Mouse (Mus musculus) lung, embryonic 15.5 days (tissue): ENCODE results near the gene Spice1. TPM values are rescaled to one million over a fixed set of nuclear protein-coding genes. Genes with fewer than 3 reads are reported as not detected.

ENCODE experiments used
- ATAC-seq: fragments of 200-750 bp; cut with Nextera tagmentation; 2 replicates; pipeline ENCODE4 v1.8.0; 2017; ENCODE audit warnings: moderate number of reproducible peaks, borderline replicate concordance; ENCODE audit not compliant: low FRiP score, low TSS enrichment; ENCODE audit errors: extremely low read depth
- H3K27ac ChIP-seq: fragments of 300-500 bp; sonication (generic); 2 replicates; pipeline ENCODE4 v1.5.1; 2015; ENCODE audit warnings: moderate library complexity, mild to moderate bottlenecking, inconsistent platforms
- H3K27me3 ChIP-seq: fragments of 300-500 bp; sonication (generic); 2 replicates; pipeline ENCODE4 v1.6.1; 2015; ENCODE audit warnings: inconsistent platforms
- H3K36me3 ChIP-seq: fragments of 300-500 bp; sonication (generic); 2 replicates; pipeline ENCODE4 v1.6.1; 2015; ENCODE audit warnings: inconsistent platforms
- H3K4me1 ChIP-seq: fragments of 300-500 bp; sonication (generic); 2 replicates; pipeline ENCODE4 v1.6.1; 2015; ENCODE audit warnings: inconsistent platforms
- H3K4me2 ChIP-seq: fragments of 300-500 bp; sonication (generic); 2 replicates; pipeline ENCODE4 v1.6.1; 2015; ENCODE audit warnings: inconsistent platforms, mild to moderate bottlenecking, moderate library complexity
- H3K4me3 ChIP-seq: fragments of 300-500 bp; sonication (generic); 2 replicates; pipeline ENCODE4 v1.5.1; 2015; ENCODE audit warnings: mild to moderate bottlenecking, inconsistent platforms
- H3K9ac ChIP-seq: fragments of 300-500 bp; sonication (generic); 2 replicates; pipeline ENCODE4 v1.6.1; 2015; ENCODE audit warnings: inconsistent platforms
- H3K9me3 ChIP-seq: fragments of 300-500 bp; sonication (generic); 2 replicates; pipeline ENCODE4 v1.6.1; 2016; ENCODE audit warnings: inconsistent platforms
- WGBS: fragments of 180-500 bp; shearing (Covaris S2); methylation state at CpG from one replicate; pipeline ENCODE4 v1.1.7; 2015; 5-methylcytosine and 5-hydroxymethylcytosine counted together
- polyA plus RNA-seq: library from polyadenylated mRNA; unstranded; fragments of >200 nt; fragmentation: Nextera tagmentation; extraction: Ambion mirVana; gene quantifications from 2 replicates; pipeline ENCODE4 v1.2.1, GENCODE M21; 2015

Spice1 gene
- polyA plus RNA-seq, 1 experiment from 2014 or later: 33.5 TPM

- 55% methylated on average over 7 of the region's 7 CpGs for WGBS
- no peak for ATAC-seq
- H3K4me3 ChIP-seq: no peak overlapping the region
- H3K27me3 ChIP-seq: no peaks in the 10 kb centered on the region
- H3K27ac ChIP-seq: no peak overlapping the region
- no peak overlapping the region for H3K4me2 ChIP-seq
- no peaks in the 10 kb centered on the region for H3K9me3 ChIP-seq
- H3K36me3 ChIP-seq: no peaks in the 10 kb centered on the region
- H3K4me1 ChIP-seq: no peaks in the 10 kb centered on the region
- no peak overlapping the region for H3K9ac ChIP-seq
Measured at GRCm38 (mm10) chr16:44430021-44430420, 83.1 kb downstream of the Spice1 start.

DNA sequence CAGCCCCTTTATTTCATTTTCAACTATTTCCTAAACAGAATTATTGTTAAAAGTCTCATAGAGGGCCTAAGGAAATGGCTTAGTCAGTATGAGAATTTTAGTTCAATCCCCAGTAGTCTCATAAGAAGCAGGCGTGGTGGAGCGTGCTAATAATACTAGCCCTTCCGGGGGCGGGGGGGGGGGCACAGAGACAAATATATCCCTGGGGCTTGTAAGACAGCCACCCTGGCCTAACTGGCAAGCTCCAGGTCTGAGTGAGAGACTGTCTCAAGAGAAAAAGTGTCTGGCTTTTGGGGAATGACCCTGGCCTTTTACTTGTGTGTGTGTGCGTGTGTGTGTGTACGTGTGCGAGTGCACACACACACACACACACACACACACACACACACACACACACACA, 88.0 kb downstream of the Spice1 start:
- Histone ChIP-seq H3K4me3 (no peak overlapping the region), H3K4me2 (no peak overlapping the region), H3K36me3 (no peaks in the 10 kb centered on the region), H3K27me3 (no peaks in the 10 kb centered on the region), H3K27ac (no peak overlapping the region), H3K9me3 (no peaks in the 10 kb centered on the region), H3K9ac (no peak overlapping the region), H3K4me1 (no peaks in the 10 kb centered on the region)
- no peak for ATAC-seq
- 82% methylated on average over 7 of the region's 7 CpGs for WGBS

- H3K4me1 ChIP-seq: no peaks in the 10 kb centered on the region
- H3K27ac ChIP-seq: no peak overlapping the region
- no peak for ATAC-seq
- H3K9ac ChIP-seq: no peak overlapping the region
- no peak overlapping the region for H3K4me3 ChIP-seq
- H3K9me3 ChIP-seq: no peaks in the 10 kb centered on the region
- H3K27me3 ChIP-seq: no peaks in the 10 kb centered on the region
- WGBS: 51% methylated on average over 4 of the region's 4 CpGs
- H3K36me3 ChIP-seq: no peaks in the 10 kb centered on the region
- H3K4me2 ChIP-seq: no peak overlapping the region
Measured at GRCm38 (mm10) chr16:44435481-44435880, 88.6 kb downstream of the Spice1 start.

Other genes starting within 250 kb of the Spice1 start
- 49.6 and 51.3 TPM in 2 replicates for gene Atp6v1a, start 207.4 kb upstream of the Spice1 start, polyA plus RNA-seq
- gene Naa50, start 207.3 kb upstream of the Spice1 start, polyA plus RNA-seq: 113 and 115 TPM in 2 replicates
- 3.3 and 3.6 TPM in 2 replicates for gene Usf3, start 173.9 kb upstream of the Spice1 start, polyA plus RNA-seq
- gene Sidt1, start 13.9 kb upstream of the Spice1 start, polyA plus RNA-seq: 0.20 and 0.33 TPM in 2 replicates
- gene Cfap44, start 47.7 kb downstream of the Spice1 start, polyA plus RNA-seq: 1.4 and 1.7 TPM in 2 replicates
- 29.2 and 29.9 TPM in 2 replicates for gene Boc, start 211.8 kb downstream of the Spice1 start, polyA plus RNA-seq